In genomic region chr7:79591812-79592731, GRCm38 (mm10) we compare ENCODE assay signal across 8 mouse cellular contexts. TPM values are rescaled to one million over a fixed set of nuclear protein-coding genes. Genes with fewer than 3 reads are reported as not detected.
DNase-seq lines count a peak whose midpoint lies in the region; ATAC-seq lines count a peak whose summit lies in the region.

No protein-coding gene starts in this region.

- peaks cover 87% of the 10 kb centered on the region for H3K27me3 ChIP-seq in heart, embryonic 14.5 days (ENCODE audit: control insufficient read depth, insufficient read depth, low read length)
- peaks cover 92% of the 10 kb centered on the region for H3K27me3 ChIP-seq in megakaryocyte, embryonic 14.5 days (replicated peaks)
- H3K27me3 ChIP-seq in stomach, embryonic 15.5 days (replicated peaks), result peaks cover 79% of the 10 kb centered on the region

- H3K4me1 ChIP-seq in heart, embryonic 14.5 days (ENCODE audit: control insufficient read depth in 2 of 2, insufficient read depth in 2 of 2, low read length in 2 of 2), result peaks cover 3 to 10% of the 10 kb centered on the region in 2 experiments; a peak in 2 of 4 replicates
- H3K4me1 ChIP-seq in megakaryocyte, embryonic 14.5 days, result peaks cover 6% of the 10 kb centered on the region
- peaks cover 10% of the 10 kb centered on the region for H3K4me1 ChIP-seq in stomach, embryonic 15.5 days

- peak overlapping the region; percentile 34; the same call in 1 of the 2 replicates for H3K9ac ChIP-seq in heart, embryonic 14.5 days (ENCODE audit: low read length)
- H3K9ac ChIP-seq in stomach, embryonic 15.5 days, result no peak overlapping the region

- peak overlapping the region; percentile 66 for H3K4me2 ChIP-seq in heart, embryonic 14.5 days (ENCODE audit: low read length)
- H3K4me2 ChIP-seq in stomach, embryonic 15.5 days, result peak overlapping the region; percentile 70

- peaks cover 6% of the 10 kb centered on the region for H3K9me3 ChIP-seq in heart, embryonic 14.5 days (ENCODE audit: control insufficient read depth, low read length)
- peaks cover 8% of the 10 kb centered on the region for H3K9me3 ChIP-seq in megakaryocyte, embryonic 14.5 days
- no peaks in the 10 kb centered on the region for H3K9me3 ChIP-seq in stomach, embryonic 15.5 days

- no peak for ATAC-seq in heart, embryonic 14.5 days (ENCODE audit: insufficient number of reproducible peaks, insufficient read depth, low FRiP score, low read depth)
- ATAC-seq in stomach, embryonic 15.5 days (ENCODE audit: insufficient read depth, low FRiP score, low read depth), result no peak
- ATAC-seq in monocyte, adult 5-6 weeks (replicated peaks; ENCODE audit: insufficient number of reproducible peaks, low FRiP score, low TSS enrichment, poor library complexity, severe bottlenecking), result no peak

- no peak for DNase-seq in heart, postnatal 25 days (ENCODE audit: low spot score)
- peak; percentile 23 for DNase-seq in cerebellum, adult 9-10 months
- peak; percentile 82 to 85 for DNase-seq in frontal cortex, postnatal 10 days (ENCODE audit: low spot score in 2 of 2)
- peak; percentile 84 to 87 for DNase-seq in layer of hippocampus, postnatal 10 days (ENCODE audit: low spot score in 2 of 2)

- WGBS in heart, embryonic 14.5 days, result 2% methylated on average over 42 of the region's 42 CpGs
- WGBS in stomach, embryonic 15.5 days, result 2% methylated on average over 42 of the region's 42 CpGs

- H3K36me3 ChIP-seq in heart, embryonic 14.5 days (ENCODE audit: control insufficient read depth, insufficient read depth, low read length), result no peaks in the 10 kb centered on the region
- no peaks in the 10 kb centered on the region for H3K36me3 ChIP-seq in megakaryocyte, embryonic 14.5 days (replicated peaks; ENCODE audit: low read length)
- H3K36me3 ChIP-seq in stomach, embryonic 15.5 days, result no peaks in the 10 kb centered on the region

- H3K27ac ChIP-seq in heart, embryonic 14.5 days (replicated peaks in 1 of 2; ENCODE audit: control insufficient read depth in 1 of 2, insufficient read depth in 1 of 2, low read depth in 2 of 2, low read length in 2 of 2), result no peak overlapping the region
- no peak overlapping the region for H3K27ac ChIP-seq in stomach, embryonic 15.5 days

- intact Hi-C loops in heart, postnatal 25 days (cut with DNase I), result no loop called here

- peak overlapping the region; percentile 32 to 37 for H3K4me3 ChIP-seq in heart, embryonic 14.5 days (ENCODE audit: control insufficient read depth in 1 of 2, insufficient read depth in 1 of 2, low read depth in 1 of 2, low read length in 2 of 2)
- H3K4me3 ChIP-seq in megakaryocyte, embryonic 14.5 days (replicated peaks), result peak overlapping the region; percentile 73
- peak overlapping the region; percentile 34 for H3K4me3 ChIP-seq in stomach, embryonic 15.5 days (replicated peaks)

RNA-seq across cellular contexts. Expression of gene Rhcg, which starts 25.4 kb away (rescaled TPM):
- polyA plus RNA-seq in heart, embryonic 14.5 days (2014; fragmentation: Nextera tagmentation; extraction: Ambion mirVana), result not detected in 2 replicates
- not detected for total RNA-seq in heart, postnatal 25 days (2021)
- total RNA-seq in layer of hippocampus, postnatal 10 days (2021), result 1 to 10 TPM; 1.4 to 3.2 TPM
- not detected in 2 replicates for polyA plus RNA-seq in megakaryocyte, embryonic 14.5 days (2012; ENCODE audit: insufficient read depth, low replicate concordance)
- 0.10 and 0.41 TPM in 2 replicates for polyA plus RNA-seq in stomach, embryonic 15.5 days (2015; fragmentation: Nextera tagmentation; extraction: Ambion mirVana)
- not detected in 3 replicates for total RNA-seq in monocyte, adult 5-6 weeks (2017)
